Mouse (Mus musculus): ENCODE results near the gene Hoxb6.

DNA sequence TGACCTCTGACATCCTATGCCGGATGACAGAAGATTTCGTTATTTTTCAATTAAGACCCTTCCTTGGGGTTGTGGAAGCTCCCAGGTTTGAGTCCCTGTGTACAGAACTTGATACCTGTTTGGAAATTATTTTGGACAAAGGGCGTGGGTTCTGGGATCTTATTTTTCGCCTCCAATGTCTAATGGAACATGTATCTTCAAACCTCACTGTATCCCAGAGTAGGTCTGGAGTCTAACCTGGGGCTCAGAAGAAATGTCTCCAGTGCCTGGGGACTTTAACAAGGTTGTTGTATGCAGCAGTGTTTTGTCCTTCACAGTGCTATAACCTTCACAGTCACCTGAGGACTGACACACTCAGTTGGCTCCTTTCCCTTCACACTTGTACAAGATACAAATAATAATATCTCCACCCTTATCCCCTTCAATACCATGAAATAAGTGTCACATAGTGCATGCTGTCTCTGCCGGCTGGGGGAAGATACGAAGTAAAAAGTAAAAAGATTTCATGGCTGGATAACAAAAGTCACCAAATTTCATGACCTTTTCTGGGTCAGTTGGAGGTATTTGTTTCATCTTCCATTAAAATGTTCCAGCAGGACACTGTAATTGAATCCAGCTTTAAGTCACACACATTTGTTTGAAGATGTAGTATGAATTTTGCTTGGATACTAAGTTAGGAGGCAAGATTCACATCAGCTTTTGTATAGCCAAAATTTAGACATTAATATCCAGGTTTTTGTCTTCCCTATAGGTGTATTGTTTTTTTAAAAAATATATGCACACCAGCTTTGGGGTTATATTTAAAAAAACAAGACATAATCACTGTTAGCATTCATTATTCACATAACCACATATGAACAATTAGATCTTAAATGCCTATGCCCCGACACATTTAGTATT is 25.0 kb upstream of the Hoxb6 start:
- no peak for TF ChIP-seq HCFC1 (IDR thresholded peaks at IDR 0.05; ENCODE audit: borderline replicate concordance, insufficient read depth, low read length)
- no peak for TF ChIP-seq ZNF384 (IDR thresholded peaks at IDR 0.05; ENCODE audit: low read depth, low read length)
- TF ChIP-seq CHD2 (IDR thresholded peaks at IDR 0.05; ENCODE audit: low read depth, low read length): no peak
